Mouse (Mus musculus) embryonic facial prominence, embryonic 15.5 days (tissue): ENCODE results near the gene Rnf113a2. TPM values are rescaled to one million over a fixed set of nuclear protein-coding genes. Genes with fewer than 3 reads are reported as not detected.

Source experiments
- ATAC-seq: fragments of 200-750 bp; cut with Nextera tagmentation; 2 replicates; pipeline ENCODE4 v1.8.0; 2017; ENCODE audit warnings: low read depth, moderate TSS enrichment; ENCODE audit not compliant: insufficient number of reproducible peaks, low FRiP score, low TSS enrichment
- H3K27ac ChIP-seq: fragments of 300-500 bp; sonication (generic); replicated peaks from 2 replicates; pipeline ENCODE4 v1.5.1; 2015; ENCODE audit warnings: mild to moderate bottlenecking, inconsistent platforms
- H3K27me3 ChIP-seq: fragments of 300-500 bp; sonication (generic); 2 replicates; pipeline ENCODE4 v1.6.1; 2015; ENCODE audit warnings: inconsistent platforms
- H3K36me3 ChIP-seq: fragments of 300-500 bp; sonication (generic); 2 replicates; pipeline ENCODE4 v1.6.1; 2015; ENCODE audit warnings: mild to moderate bottlenecking, inconsistent platforms
- H3K4me1 ChIP-seq: fragments of 300-500 bp; sonication (generic); 2 replicates; pipeline ENCODE4 v1.6.1; 2015; ENCODE audit warnings: inconsistent platforms
- H3K4me2 ChIP-seq: fragments of 300-500 bp; sonication (generic); replicated peaks from 2 replicates; pipeline ENCODE4 v1.6.1; 2015; ENCODE audit warnings: mild to moderate bottlenecking, inconsistent platforms
- H3K4me3 ChIP-seq: fragments of 300-500 bp; sonication (generic); replicated peaks from 2 replicates; pipeline ENCODE4 v1.5.1; 2015; ENCODE audit warnings: mild to moderate bottlenecking, inconsistent platforms
- H3K9ac ChIP-seq: fragments of 300-500 bp; sonication (generic); 2 replicates; pipeline ENCODE4 v1.6.1; 2015; ENCODE audit warnings: inconsistent platforms
- H3K9me3 ChIP-seq: fragments of 300-500 bp; sonication (generic); replicated peaks from 2 replicates; pipeline ENCODE4 v1.6.1; 2016; ENCODE audit warnings: inconsistent platforms
- WGBS: fragments of 180-500 bp; shearing (Covaris S2); methylation state at CpG from one replicate; pipeline ENCODE4 v1.1.7; 2015; 5-methylcytosine and 5-hydroxymethylcytosine counted together
- polyA plus RNA-seq: library from polyadenylated mRNA; unstranded; fragments of >200 nt; fragmentation: Nextera tagmentation; extraction: Ambion mirVana; gene quantifications from 2 replicates; pipeline ENCODE4 v1.2.1, GENCODE M21; 2015

Rnf113a2 gene
- polyA plus RNA-seq, 1 experiment from 2014 or later: 23.5 TPM

DNA sequence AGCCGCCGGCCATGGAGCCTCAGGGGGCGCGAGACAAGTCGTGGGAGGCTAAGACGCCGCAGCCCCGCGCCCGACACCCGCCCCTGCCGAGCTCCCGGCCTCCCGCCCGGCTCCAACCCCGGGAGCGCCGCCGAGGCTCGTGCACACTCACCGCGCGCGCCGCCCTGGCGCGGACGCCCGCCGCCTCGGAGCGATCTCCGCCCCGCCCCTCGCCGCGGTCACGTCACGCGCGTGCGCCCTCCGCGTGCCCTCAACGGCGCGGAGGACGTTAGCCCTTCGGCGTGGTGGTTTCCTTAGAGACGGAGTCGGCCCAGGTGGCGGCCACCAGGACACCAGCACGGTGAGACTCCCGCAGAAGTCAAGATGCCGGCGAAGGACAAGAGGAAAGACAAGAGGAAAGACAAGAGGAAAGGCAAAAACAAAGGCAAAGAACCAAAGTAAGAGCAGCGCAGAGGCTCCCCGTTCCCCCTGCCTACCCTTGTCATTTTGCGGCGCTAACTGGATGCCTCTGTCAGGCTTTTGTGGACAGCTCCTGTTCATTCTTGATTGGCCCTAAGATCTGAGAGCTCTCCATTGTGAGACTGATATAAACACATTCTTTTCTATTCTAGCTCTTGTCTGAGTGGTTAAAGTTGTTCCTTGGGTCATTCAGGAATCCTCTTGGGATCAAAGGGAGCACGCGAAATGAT is 8.0 kb upstream of the Rnf113a2 start, which contains the start of the genes Entpd5 and Bbof1:
TSS of gene Entpd5 (minus strand) at position 211 of the 689 bp plus-strand sequence.
TSS of gene Bbof1 (plus strand) at position 253 of the 689 bp plus-strand sequence.
- H3K9ac ChIP-seq: peak within 1 kb of the TSS; percentile 71
- H3K4me1 ChIP-seq: peaks cover 11% of the 10 kb centered on the region
- WGBS: 1% methylated on average over 53 of the region's 63 CpGs
- peak; percentile 93 for ATAC-seq
- peak within 1 kb of the TSS; percentile 83 for H3K27ac ChIP-seq
- H3K36me3 ChIP-seq: no peaks in the 10 kb centered on the region
- H3K4me2 ChIP-seq: peak within 1 kb of the TSS; percentile 92
- peak within 1 kb of the TSS; percentile 78 for H3K4me3 ChIP-seq
- H3K9me3 ChIP-seq: no peaks in the 10 kb centered on the region
- no peaks in the 10 kb centered on the region for H3K27me3 ChIP-seq

DNA sequence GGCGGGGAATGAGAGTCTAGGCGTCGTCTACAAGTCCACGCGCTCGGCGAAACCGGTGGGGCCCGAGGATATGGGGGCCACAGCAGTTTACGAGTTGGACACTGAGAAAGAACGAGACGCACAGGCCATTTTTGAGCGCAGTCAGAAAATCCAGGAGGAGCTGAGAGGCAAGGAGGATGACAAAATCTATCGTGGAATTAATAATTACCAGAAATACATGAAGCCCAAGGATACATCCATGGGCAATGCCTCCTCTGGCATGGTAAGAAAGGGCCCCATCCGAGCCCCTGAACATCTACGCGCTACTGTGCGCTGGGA is 568 bp downstream of the Rnf113a2 start:
- Histone ChIP-seq H3K4me1 (0 out of 2 replicates have a peak, but pooled peaks cover 7% of the 10 kb centered on the region), H3K9ac (peak overlapping the region; percentile 60), H3K4me2 (peak overlapping the region; percentile 81), H3K9me3 (no peaks in the 10 kb centered on the region), H3K4me3 (peak overlapping the region; percentile 60), H3K27ac (peak overlapping the region; percentile 71; the same call in 1 of the 2 replicates), H3K27me3 (no peaks in the 10 kb centered on the region), H3K36me3 (no peaks in the 10 kb centered on the region)
- ATAC-seq: 0 out of 2 replicates have a peak, but pooled peaks have one; percentile 15
- WGBS: 33% methylated on average over 18 of the region's 18 CpGs

DNA sequence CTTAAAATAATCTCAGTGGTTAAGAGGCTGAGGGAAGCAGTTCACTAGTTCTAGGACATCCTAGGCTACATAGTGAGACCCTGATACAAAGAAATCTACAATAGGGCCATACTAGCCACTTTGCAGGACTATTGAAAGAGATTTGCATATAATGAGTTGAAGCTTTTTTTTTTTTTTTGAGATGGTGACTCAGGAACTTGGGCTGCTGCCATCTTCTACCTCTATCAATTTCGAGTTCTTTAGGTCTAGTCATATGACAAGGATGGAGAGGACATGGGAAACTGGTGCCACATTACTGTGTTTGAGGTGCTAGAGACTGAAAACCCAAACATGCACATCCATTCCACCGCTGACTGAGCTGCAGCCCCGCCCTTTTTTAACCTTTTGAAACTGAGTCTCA is 7.0 kb downstream of the Rnf113a2 start:
- Histone ChIP-seq H3K4me2 (no peak overlapping the region), H3K36me3 (no peaks in the 10 kb centered on the region), H3K4me3 (no peak overlapping the region), H3K27ac (no peak overlapping the region), H3K27me3 (no peaks in the 10 kb centered on the region), H3K9ac (no peak overlapping the region), H3K4me1 (no peaks in the 10 kb centered on the region), H3K9me3 (no peaks in the 10 kb centered on the region)
- no peak for ATAC-seq
- WGBS: 56% methylated on average over 3 of the region's 3 CpGs

DNA sequence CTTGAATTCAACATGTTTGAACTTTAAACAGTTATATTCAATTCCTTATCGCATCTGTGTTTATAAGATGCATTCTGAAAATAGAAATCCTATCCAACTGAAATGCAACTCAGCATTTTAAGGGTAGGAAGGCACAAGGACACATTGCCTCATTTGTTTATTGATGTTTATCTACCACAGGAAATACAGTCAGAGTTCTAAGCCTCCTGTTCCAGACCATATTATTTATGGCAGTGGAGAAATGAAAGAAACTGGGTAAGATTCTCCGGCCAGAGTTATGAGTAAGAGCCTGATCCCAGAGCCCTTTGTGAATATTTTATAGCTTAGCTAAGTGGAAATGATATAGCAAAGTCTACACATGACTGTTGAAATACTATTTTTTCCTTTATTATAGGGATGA is 12.8 kb downstream of the Rnf113a2 start:
- H3K4me1 ChIP-seq: no peaks in the 10 kb centered on the region
- WGBS: 84% methylated on average over 2 of the region's 2 CpGs
- ATAC-seq: no peak

DNA sequence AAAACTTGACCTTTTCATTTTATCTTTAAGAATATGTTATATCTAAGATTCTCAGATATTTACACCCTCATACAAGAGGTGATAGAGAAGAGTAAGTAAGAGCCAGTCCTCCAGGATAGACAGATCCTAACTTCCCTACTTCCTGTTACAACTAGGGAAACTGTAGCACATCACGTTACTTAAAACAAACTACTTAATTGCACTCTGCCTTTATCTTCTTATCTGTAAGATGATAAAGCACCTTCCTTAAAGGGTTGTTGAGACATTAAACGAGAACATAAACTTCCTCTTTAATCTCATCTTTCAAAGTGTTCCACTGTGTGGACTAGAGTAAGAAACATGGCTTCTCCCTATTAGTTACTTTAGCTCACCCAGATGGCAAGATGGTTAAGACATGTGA is 21.7 kb downstream of the Rnf113a2 start:
- H3K4me3 ChIP-seq: no peak overlapping the region
- H3K9me3 ChIP-seq: no peaks in the 10 kb centered on the region
- no peaks in the 10 kb centered on the region for H3K4me1 ChIP-seq
- 60% methylated on average over 2 of the region's 2 CpGs for WGBS
- H3K27me3 ChIP-seq: no peaks in the 10 kb centered on the region
- H3K9ac ChIP-seq: no peak overlapping the region
- H3K36me3 ChIP-seq: 0 out of 2 replicates have a peak, but pooled peaks cover 4% of the 10 kb centered on the region
- no peak overlapping the region for H3K4me2 ChIP-seq
- no peak overlapping the region for H3K27ac ChIP-seq
- no peak for ATAC-seq

More for the DNA sequence above, 12.8 kb downstream of the Rnf113a2 start:
- Histone ChIP-seq H3K4me3 (no peak overlapping the region), H3K36me3 (peaks cover 7% of the 10 kb centered on the region), H3K4me2 (no peak overlapping the region), H3K9ac (no peak overlapping the region), H3K9me3 (no peaks in the 10 kb centered on the region), H3K27me3 (no peaks in the 10 kb centered on the region), H3K27ac (no peak overlapping the region)

DNA sequence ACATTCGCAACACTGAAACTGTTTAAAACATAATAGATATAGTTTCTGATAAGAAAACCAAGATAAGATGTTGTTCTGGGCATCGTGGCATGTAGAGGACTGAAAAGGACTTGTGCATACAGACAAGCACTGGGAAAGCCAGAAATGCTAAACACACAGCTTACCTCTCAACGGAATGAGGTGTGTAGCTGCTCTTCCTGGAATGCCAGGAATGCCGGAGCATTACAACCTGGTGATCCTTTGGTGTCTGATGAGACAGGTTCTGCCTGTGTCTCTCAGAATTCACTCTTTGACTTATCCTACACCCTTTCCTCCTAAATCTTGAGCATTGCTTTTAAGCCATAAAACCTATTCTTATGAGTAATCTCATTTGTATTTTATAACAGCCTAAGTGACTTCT is 25.5 kb downstream of the Rnf113a2 start:
- H3K27ac ChIP-seq: no peak overlapping the region
- no peak for ATAC-seq
- H3K9ac ChIP-seq: no peak overlapping the region
- H3K4me3 ChIP-seq: no peak overlapping the region
- 63% methylated on average over 4 of the region's 4 CpGs for WGBS
- no peaks in the 10 kb centered on the region for H3K4me1 ChIP-seq
- H3K9me3 ChIP-seq: no peaks in the 10 kb centered on the region
- no peak overlapping the region for H3K4me2 ChIP-seq
- 0 out of 2 replicates have a peak, but pooled peaks cover 4% of the 10 kb centered on the region for H3K36me3 ChIP-seq
- H3K27me3 ChIP-seq: no peaks in the 10 kb centered on the region

DNA sequence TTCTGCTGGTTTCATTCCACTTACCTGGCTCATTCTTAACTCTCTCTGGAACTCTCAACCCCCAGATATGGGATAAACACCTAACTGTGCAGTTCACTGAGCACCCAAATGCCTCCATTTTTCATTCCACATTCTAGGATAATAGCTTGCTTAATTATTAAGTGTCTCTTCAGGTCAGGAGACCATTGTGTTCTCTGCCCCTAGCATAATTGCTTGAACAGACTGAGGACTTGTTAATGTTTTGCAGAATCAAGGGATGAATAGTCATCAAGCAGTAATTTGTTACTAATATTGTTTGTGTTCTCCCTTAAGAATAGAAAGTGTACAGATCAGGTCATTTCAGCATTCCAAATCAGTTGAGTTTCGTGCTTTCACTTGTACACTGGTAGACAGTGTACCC is 30.4 kb downstream of the Rnf113a2 start:
- Histone ChIP-seq H3K4me2 (no peak overlapping the region), H3K4me3 (no peak overlapping the region), H3K4me1 (peaks cover 11% of the 10 kb centered on the region), H3K27ac (no peak overlapping the region), H3K9me3 (no peaks in the 10 kb centered on the region), H3K9ac (no peak overlapping the region), H3K27me3 (no peaks in the 10 kb centered on the region), H3K36me3 (no peaks in the 10 kb centered on the region)
- ATAC-seq: no peak
- 76% methylated on average over 1 of the region's 1 CpGs for WGBS

DNA sequence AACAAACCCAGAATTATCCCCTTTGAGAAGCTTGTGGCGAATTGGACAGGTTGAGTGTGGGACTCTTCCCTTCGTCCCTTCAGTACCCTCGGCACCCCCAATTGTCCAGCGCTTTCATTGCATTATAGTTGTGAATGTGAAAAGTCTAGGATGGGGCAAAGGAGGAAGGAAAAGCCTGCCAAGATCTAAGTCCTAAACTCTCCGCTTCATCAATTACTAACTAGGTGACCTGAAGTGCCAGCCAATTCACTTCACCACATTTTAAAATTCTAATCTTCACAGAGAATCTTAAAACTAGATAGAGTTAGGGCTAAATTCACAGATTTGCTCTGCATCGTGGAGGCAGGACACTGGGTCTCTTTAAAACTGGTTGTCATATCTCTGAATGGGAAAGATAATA is 31.2 kb downstream of the Rnf113a2 start:
- H3K4me3 ChIP-seq: no peak overlapping the region
- ATAC-seq: no peak
- H3K4me2 ChIP-seq: no peak overlapping the region
- no peaks in the 10 kb centered on the region for H3K9me3 ChIP-seq
- no peak overlapping the region for H3K27ac ChIP-seq
- WGBS: 87% methylated on average over 6 of the region's 6 CpGs
- H3K27me3 ChIP-seq: no peaks in the 10 kb centered on the region
- peaks cover 14% of the 10 kb centered on the region for H3K4me1 ChIP-seq
- no peak overlapping the region for H3K9ac ChIP-seq
- no peaks in the 10 kb centered on the region for H3K36me3 ChIP-seq

DNA sequence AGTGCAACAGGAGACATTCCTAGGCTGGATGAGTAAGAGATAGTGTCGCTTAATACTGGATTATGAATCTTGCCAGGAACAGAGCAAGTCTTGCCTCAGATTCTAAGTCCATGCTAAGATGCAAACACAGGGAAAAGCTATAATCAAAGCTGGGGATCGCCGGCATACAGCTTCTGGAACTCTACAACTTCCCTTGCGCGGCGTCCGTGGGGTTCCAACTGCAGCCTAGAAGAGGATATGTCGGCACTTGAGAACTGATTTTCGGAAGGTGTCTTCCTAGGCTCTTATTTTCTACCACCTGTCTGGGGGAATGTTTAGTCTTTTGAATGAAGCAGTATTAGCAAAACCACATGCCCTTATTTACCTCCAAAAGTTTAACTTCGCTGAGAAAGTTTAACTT is 32.9 kb downstream of the Rnf113a2 start:
- no peaks in the 10 kb centered on the region for H3K9me3 ChIP-seq
- H3K27ac ChIP-seq: no peak overlapping the region
- no peak for ATAC-seq
- H3K4me2 ChIP-seq: peak overlapping the region; percentile 93
- peak overlapping the region; percentile 79 for H3K4me3 ChIP-seq
- H3K36me3 ChIP-seq: no peaks in the 10 kb centered on the region
- WGBS: 51% methylated on average over 10 of the region's 10 CpGs
- H3K27me3 ChIP-seq: no peaks in the 10 kb centered on the region
- H3K4me1 ChIP-seq: peaks cover 14% of the 10 kb centered on the region
- peak overlapping the region; percentile 51 for H3K9ac ChIP-seq

DNA sequence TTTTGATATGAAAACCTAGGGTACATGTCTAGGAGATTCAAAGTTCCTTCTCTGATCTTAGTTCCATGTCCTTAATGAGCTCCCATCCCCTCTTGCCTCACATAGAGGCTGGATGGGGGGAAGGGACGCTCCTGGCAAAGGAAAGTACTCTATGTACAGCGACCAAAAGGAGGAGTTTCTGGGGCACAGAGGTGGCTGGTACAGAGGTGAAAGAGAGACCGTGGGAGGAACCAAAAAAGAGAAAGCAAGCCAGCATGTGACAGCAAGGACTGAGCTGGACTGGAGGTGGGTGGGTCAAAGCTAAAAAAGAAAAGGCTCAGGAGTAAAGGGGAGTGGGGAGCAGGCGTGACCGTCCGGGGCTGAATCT is 33.3 kb downstream of the Rnf113a2 start:
- Histone ChIP-seq H3K27me3 (no peaks in the 10 kb centered on the region), H3K4me1 (peaks cover 14% of the 10 kb centered on the region), H3K4me2 (peak overlapping the region; percentile 93), H3K9me3 (no peaks in the 10 kb centered on the region), H3K36me3 (no peaks in the 10 kb centered on the region), H3K27ac (peak overlapping the region; percentile 74), H3K9ac (peak overlapping the region; percentile 51), H3K4me3 (peak overlapping the region; percentile 79)
- WGBS: 1% methylated on average over 6 of the region's 6 CpGs
- ATAC-seq: no peak

DNA sequence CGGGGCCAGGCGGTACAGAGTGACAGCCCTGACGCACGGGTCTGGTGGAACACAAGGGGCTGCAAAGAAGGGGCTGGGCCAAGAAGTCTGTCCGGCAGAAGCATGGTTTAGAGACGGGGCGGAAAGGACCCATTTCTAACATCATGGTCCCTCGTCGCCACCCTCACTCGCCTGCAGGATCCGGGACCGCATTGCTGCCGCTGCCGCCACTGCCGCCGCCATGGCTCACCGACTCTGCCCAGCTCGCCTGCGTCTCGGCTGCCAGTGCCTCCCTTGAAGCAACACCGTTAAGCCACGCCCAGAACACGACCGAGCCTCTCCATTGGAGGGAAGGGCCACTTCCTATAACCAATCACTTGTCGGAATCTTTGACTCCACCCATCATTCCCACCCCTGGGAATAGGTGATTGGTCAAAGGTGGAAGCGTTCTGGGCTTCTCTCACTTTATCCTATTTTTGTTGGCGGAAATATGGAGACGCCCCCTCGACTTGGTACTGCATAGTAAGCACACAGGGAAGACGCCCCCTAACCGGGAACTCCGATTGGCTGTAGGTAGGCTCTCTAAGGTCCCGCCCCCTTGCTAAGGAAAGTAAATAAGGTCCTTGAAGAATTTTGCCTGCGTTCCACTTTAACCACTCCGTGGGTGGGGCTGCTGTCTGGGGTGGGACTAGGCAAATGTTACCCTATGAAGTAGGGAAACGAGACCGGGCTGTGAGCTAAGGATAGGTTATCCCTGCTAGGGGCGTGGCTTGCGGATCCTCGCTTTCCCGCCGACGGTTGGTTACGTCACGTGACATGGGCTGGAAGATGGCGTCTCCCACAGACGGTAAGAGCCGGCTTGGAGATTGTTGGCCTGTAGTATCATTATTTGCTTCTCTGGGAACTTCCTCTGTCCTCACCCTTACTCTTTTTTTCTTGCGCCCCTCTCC is 34.0 kb downstream of the Rnf113a2 start, which contains the start of the genes Aldh6a1 and Lin52:
TSS of gene Aldh6a1 (minus strand) at position 287 of the 929 bp plus-strand sequence.
TSS of gene Lin52 (plus strand) at position 705 of the 929 bp plus-strand sequence.
- no peaks in the 10 kb centered on the region for H3K9me3 ChIP-seq
- H3K9ac ChIP-seq: peak within 1 kb of the TSS; percentile 58

More for the DNA sequence above, 34.0 kb downstream of the Rnf113a2 start, which contains the start of the genes Aldh6a1 and Lin52:
- under 1% methylated on average over 49 of the region's 49 CpGs for WGBS
- H3K4me2 ChIP-seq: peak within 1 kb of the TSS; percentile 93
- peaks cover 14% of the 10 kb centered on the region for H3K4me1 ChIP-seq
- no peaks in the 10 kb centered on the region for H3K27me3 ChIP-seq
- H3K4me3 ChIP-seq: peak within 1 kb of the TSS; percentile 79
- ATAC-seq: peak; percentile 99
- H3K36me3 ChIP-seq: no peaks in the 10 kb centered on the region
- peak within 1 kb of the TSS; percentile 74 for H3K27ac ChIP-seq
